Mouse (Mus musculus) heart, postnatal 25 days (tissue): ENCODE results near the gene Gpr183. TPM values are rescaled to one million over a fixed set of nuclear protein-coding genes. Genes with fewer than 3 reads are reported as not detected.

Source experiments
- DNase-seq: peaks from one replicate; pipeline ENCODE4 v3.0.0; 2022; ENCODE audit warnings: low spot score
- intact Hi-C: fragments of 180-260 bp; cut with DNase I; formaldehyde crosslinking; loops from one replicate; pipeline ENCODE4 v1.15.1; 2025
- total RNA-seq, 2 experiments: library from RNA; stranded (reverse); gene quantifications; 2 replicates each; pipeline ENCODE4 v1.2.3; 2021

The Gpr183 gene
- total RNA-seq, 2 experiments from 2014 or later, result 1.4 to 1.6 TPM

GRCm38 (mm10) chr14:121936356-121936755 is 28.6 kb downstream of the Gpr183 start:
- intact Hi-C loops, result no loop called here
- DNase-seq, result no peak

DNA sequence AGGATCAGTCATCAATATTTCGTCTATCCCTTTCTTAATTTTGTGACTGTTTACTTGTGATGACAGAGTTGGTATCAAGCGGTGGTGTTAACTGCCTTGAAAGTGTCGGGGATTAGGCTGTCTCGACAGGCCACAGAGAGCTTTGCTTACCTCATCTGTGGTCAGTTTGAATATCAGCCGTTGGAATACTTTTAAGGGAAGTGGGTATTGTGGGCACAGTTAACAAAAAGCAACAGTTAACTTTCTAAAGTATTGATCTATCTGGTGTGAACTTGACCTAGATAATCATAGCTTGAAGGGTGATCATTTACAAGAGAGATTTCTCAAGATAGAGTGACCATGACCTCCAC is 30.4 kb downstream of the Gpr183 start:
- no peak for DNase-seq
- intact Hi-C loops, result loop anchor here (5.0 kb wide), 1 partner anchor 53 kb away; no protein-coding TSS in a partner anchor

GRCm38 (mm10) chr14:121933906-121934596 is 30.9 kb downstream of the Gpr183 start:
- DNase-seq, result no peak
- intact Hi-C loops, result loop anchor here (5.0 kb wide), 1 partner anchor 53 kb away; no protein-coding TSS in a partner anchor

DNA sequence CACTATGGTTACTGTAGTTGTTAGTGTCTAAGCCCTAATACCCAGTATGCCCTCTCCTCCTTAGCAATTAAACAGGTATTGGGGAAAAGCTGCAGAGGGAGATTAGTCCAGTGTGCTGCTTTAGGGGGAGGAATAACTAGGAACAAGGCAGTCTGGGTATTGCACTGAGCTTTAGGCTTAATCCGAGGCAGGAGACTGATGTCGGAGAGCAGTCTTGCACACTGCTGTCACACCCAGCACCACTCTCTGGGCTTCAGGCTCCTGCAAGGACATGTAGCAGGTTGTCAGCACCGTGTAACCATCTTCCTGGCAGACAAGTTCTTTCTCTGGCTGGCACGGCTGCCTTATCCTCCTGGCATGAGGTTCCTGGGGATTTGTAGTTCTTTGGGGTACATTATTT is 32.8 kb downstream of the Gpr183 start:
- DNase-seq, result no peak
- intact Hi-C loops, result loop anchor here (5.0 kb wide), 1 partner anchor 55 kb away; no protein-coding TSS in a partner anchor

- intact Hi-C loops, result loop anchor here (5.0 kb wide), 1 partner anchor 56 kb away; no protein-coding TSS in a partner anchor
- DNase-seq, result no peak
These were observed 33.4 kb downstream of the Gpr183 start for GRCm38 (mm10) chr14:121931594-121931993.

DNA sequence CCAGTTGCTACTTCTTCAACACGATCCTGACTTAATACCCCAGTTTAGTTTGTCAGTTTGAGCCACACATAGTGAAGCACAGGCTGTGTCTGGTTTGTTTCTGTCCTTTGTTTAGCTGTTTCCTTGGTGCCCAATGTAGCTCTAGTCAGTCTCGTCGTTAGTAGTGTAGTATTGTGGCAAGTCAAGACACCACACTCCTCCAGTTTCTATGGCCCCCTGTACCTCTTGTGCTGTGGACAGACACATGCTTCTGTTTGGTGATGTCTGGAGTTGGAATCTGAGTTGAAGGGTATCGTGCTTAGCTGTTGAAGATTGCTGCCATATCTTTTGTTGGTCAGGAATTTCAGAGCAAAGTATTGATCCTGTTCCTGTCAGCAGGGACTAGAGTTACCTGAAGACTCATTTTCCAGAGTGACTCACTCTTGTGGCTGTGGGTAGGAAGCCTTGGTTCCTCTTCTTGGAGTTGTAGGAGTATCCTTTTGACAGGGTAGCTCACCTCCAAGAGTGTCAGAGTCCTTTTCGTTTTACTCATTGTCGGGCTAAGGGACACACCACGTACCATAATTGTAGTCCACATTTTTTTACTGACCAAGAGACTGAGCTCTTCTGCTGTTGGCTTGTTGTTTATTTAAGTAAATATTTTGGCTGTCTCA is 34.1 kb downstream of the Gpr183 start:
- intact Hi-C loops, result loop anchor here (5.0 kb wide), 1 partner anchor 56 kb away; no protein-coding TSS in a partner anchor

GRCm38 (mm10) chr14:121929243-121929951 is 35.6 kb downstream of the Gpr183 start:
- intact Hi-C loops, result loop anchor here (10.0 kb wide), 1 partner anchor 205 kb away; no protein-coding TSS in a partner anchor

More for the DNA sequence above, 34.1 kb downstream of the Gpr183 start:
- no peak for DNase-seq

DNA sequence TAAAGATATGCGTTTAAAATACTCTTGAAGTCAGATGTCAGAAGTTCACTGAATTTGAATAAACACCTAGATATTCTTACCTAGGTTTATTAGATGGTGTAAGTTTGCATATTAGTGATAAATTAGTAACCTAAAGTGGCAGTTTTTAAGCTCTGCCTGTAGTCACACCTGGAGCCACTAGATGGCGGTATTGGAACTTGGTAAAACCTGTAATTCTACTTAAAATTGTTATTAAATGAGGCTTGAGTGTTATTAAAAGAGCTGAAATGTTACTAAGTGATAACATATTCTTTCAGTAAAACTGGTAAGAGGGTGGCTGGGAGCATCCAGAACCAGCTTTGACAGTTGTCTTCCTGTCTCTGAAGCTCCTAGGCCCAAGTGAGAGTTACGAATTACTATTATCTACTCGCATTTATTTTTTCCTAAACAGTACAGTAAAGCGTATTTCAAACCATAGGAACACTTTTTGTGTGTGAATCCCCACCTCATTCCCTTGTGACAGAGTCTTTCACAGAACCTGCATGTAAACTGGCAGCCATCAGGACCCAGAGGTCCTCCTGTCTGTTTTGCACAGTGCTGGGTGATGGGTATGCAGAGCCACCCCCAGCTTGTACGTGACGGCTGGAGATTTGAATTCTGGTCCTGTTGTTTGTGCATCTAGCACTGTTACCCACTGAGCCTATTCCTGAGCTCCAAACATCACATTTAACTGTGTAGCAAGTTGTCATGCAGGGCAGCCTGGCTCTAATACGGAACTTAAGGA is 36.4 kb downstream of the Gpr183 start:
- no peak for DNase-seq
- intact Hi-C loops, result loop anchor here (1.0 to 10.0 kb wide), 2 partner anchors 132 to 206 kb away; no protein-coding TSS in a partner anchor

More at GRCm38 (mm10) chr14:121929243-121929951, 35.6 kb downstream of the Gpr183 start:
- DNase-seq, result no peak

DNA sequence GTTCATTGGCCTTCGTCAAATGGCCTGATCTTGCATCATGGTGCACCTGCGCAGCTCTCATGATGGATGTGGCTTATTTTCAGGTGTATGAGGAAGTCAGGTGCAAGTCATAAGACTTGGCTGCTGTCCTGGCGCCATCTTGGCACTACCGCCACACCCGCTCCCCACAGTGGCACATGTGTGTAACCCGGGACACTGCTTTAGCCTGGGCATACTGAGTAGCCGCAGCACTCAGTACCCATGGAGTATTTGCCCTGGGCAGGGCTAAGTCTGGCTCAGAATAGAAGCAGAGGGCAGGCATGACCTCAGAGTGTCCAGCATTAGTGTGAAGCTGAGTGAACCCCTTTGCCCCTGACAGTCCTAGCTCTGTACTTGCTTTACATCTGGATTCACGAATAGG is 37.5 kb downstream of the Gpr183 start:
- intact Hi-C loops, result loop anchor here (10.0 kb wide), 1 partner anchor 207 kb away; no protein-coding TSS in a partner anchor
- DNase-seq, result no peak

DNA sequence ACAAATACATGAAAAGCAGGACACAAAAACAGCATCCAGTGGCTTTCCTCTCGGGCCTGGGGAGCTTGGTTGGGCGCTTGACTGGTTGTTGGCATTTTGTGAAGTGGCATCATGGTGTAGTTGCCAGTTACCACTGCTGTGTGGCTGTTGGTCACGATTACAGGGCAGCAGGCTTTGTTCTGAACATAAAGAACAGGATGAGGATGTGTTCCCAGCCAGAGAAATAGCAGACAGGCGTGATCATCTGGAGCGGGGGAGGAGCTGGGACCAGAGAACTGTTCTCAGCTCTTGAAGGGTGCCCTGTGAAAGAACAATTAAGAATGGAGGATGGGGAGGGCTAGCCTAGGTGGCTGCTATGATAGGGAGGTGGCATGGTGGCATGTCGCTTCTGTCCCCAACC is 38.1 kb downstream of the Gpr183 start:
- no peak for DNase-seq
- intact Hi-C loops, result loop anchor here (10.0 kb wide), 1 partner anchor 208 kb away; no protein-coding TSS in a partner anchor

GRCm38 (mm10) chr14:121924876-121925275 is 40.1 kb downstream of the Gpr183 start:
- intact Hi-C loops, result loop anchor here (10.0 kb wide), 1 partner anchor 210 kb away; no protein-coding TSS in a partner anchor
- no peak for DNase-seq

GRCm38 (mm10) chr14:121922731-121923130 is 42.3 kb downstream of the Gpr183 start:
- DNase-seq, result no peak
- intact Hi-C loops, result loop anchor here (10.0 kb wide), 1 partner anchor 212 kb away; no protein-coding TSS in a partner anchor

DNA sequence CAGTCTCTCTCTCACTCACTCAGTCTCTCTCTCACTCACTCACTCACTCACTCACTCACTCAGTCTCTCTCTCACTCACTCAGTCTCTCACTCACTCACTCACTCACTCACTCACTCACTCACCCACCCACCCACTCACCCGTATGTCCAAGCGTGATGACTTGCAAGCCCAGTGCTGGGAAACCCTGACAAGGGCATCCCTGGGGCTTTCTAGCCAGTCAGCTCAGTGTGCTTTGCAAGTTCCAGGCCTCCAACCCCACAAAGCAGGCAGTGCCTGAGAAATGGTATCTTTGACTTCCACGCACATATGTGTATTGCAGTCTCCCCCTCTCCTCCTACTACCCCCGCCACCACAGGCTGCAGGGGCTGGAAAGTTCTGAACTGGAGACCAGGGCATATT is 43.0 kb downstream of the Gpr183 start:
- intact Hi-C loops, result loop anchor here (10.0 kb wide), 1 partner anchor 213 kb away; no protein-coding TSS in a partner anchor
- DNase-seq, result no peak

- no peak for DNase-seq
- intact Hi-C loops, result loop anchor here (10.0 kb wide), 1 partner anchor 214 kb away; no protein-coding TSS in a partner anchor
These were observed 44.4 kb downstream of the Gpr183 start for GRCm38 (mm10) chr14:121920511-121921124.

GRCm38 (mm10) chr14:121919752-121920151 is 45.2 kb downstream of the Gpr183 start:
- intact Hi-C loops, result loop anchor here (1.0 to 10.0 kb wide), 2 partner anchors 54 to 215 kb away; no protein-coding TSS in a partner anchor
- no peak for DNase-seq

DNA sequence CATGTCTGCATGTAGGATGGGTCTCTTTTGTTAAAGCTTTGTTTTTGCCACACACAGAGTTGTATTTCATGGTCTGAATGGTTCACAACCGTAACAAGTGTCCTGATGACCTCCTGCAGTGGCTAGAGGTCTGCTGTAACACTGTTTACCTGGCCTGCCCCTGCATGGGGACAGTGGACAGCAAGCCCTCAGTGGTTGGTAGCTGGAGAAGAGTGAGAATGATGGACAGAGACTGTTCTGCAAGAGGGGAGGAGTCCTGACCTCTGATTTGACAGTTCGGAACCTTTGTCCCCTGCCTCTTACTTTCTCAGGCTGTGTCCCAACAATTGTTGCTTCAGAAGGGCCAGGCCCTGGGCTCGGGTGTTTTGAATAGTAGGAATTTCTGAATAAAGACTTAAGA is 46.7 kb downstream of the Gpr183 start:
- intact Hi-C loops, result no loop called here
- DNase-seq, result no peak

GRCm38 (mm10) chr14:121916311-121917094 is 48.5 kb downstream of the Gpr183 start:
- no peak for DNase-seq
- intact Hi-C loops, result no loop called here

- intact Hi-C loops, result no loop called here
- DNase-seq, result no peak
These were observed 49.4 kb downstream of the Gpr183 start, which contains the start of gene Gpr18 for GRCm38 (mm10) chr14:121915621-121916020. Gpr18 (minus strand) TSS chr14:121915781.
